Mouse (Mus musculus) kidney, adult 2 months (tissue): ENCODE data around the gene Tspan33. TPM values are rescaled to one million over a fixed set of nuclear protein-coding genes. Genes with fewer than 3 reads are reported as not detected.

Source experiments
- DNase-seq: peaks from one replicate; pipeline ENCODE4 v3.0.0; 2021
- H3K27ac ChIP-seq: fragments of 200-500 bp; 2 replicates; pipeline ENCODE4 v1.5.1; 2012; ENCODE audit warnings: low read depth, low read length, control low read depth, inconsistent platforms; ENCODE audit not compliant: insufficient read depth
- H3K27me3 ChIP-seq: fragments of 200-500 bp; replicated peaks from 2 replicates; pipeline ENCODE4 v1.6.1; 2012; ENCODE audit warnings: mild to moderate bottlenecking, moderate library complexity, low read length, inconsistent platforms; ENCODE audit not compliant: control insufficient read depth, insufficient read depth
- H3K36me3 ChIP-seq: fragments of 200-500 bp; 2 replicates; pipeline ENCODE4 v1.6.1; 2012; ENCODE audit warnings: mild to moderate bottlenecking, moderate library complexity, low read length, inconsistent platforms; ENCODE audit not compliant: control insufficient read depth, insufficient read depth
- H3K4me1 ChIP-seq: fragments of 200-500 bp; 2 replicates; pipeline ENCODE4 v1.6.1; 2011; ENCODE audit warnings: low read length; ENCODE audit not compliant: control insufficient read depth, insufficient read depth
- H3K4me3 ChIP-seq: fragments of 200-500 bp; 2 replicates; pipeline ENCODE4 v1.5.1; 2011; ENCODE audit warnings: mild to moderate bottlenecking, low read depth, low read length, control low read depth; ENCODE audit not compliant: insufficient read depth
- CTCF ChIP-seq: fragments of 200-500 bp; conservative IDR thresholded peaks from 2 replicates; pipeline ENCODE4 v1.5.1; 2011; ENCODE audit warnings: low read depth, mild to moderate bottlenecking, control low read depth, low read length, moderate library complexity, mixed read lengths; ENCODE audit not compliant: insufficient read depth, insufficient read length
- POLR2A ChIP-seq: fragments of 200-500 bp; IDR thresholded peaks from one replicate; pipeline ENCODE4 v1.6.1; 2011; ENCODE audit warnings: low read depth, low read length, control low read depth
- WGBS: fragments of 180-500 bp; shearing (Covaris S2); methylation state at CpG from one replicate; pipeline ENCODE4 v1.1.7; 2018; 5-methylcytosine and 5-hydroxymethylcytosine counted together
- polyA plus RNA-seq: library from polyadenylated mRNA; depleted of rRNA; stranded (reverse); fragments of >200 nt; gene quantifications from 2 replicates; pipeline ENCODE4 v1.2.3, GENCODE M21; 2012; rRNA removed

Tspan33 gene
- polyA plus RNA-seq, 1 experiment, result 39.8 TPM

GRCm38 (mm10) chr6:29761282-29761681, 67.3 kb downstream of the Tspan33 start:
- Histone ChIP-seq H3K27ac (no peak overlapping the region), H3K36me3 (no peaks in the 10 kb centered on the region), H3K27me3 (no peaks in the 10 kb centered on the region), H3K4me1 (peaks cover 9% of the 10 kb centered on the region; the same call in 1 of the 2 replicates), H3K4me3 (no peak overlapping the region)
- DNase-seq, result peak; percentile 56
- TF ChIP-seq POLR2A, result no peak
- TF ChIP-seq CTCF, result no peak
- WGBS, result 70% methylated on average over 4 of the region's 4 CpGs

- no peaks in the 10 kb centered on the region for H3K27me3 ChIP-seq
- TF ChIP-seq CTCF, result peak; percentile 96
- TF ChIP-seq POLR2A, result no peak
- WGBS, result 63% methylated on average over 4 of the region's 4 CpGs
- no peak overlapping the region for H3K27ac ChIP-seq
- DNase-seq, result peak; percentile 74
- no peak overlapping the region for H3K4me3 ChIP-seq
- peaks cover 9% of the 10 kb centered on the region; the same call in 1 of the 2 replicates for H3K4me1 ChIP-seq
- no peaks in the 10 kb centered on the region for H3K36me3 ChIP-seq
Measured at GRCm38 (mm10) chr6:29762524-29762923, 68.5 kb downstream of the Tspan33 start.

- TF ChIP-seq POLR2A (no peak), CTCF (0 out of 2 replicates have a peak, but pooled peaks have one; percentile 4)
- H3K36me3 ChIP-seq, result no peaks in the 10 kb centered on the region
- WGBS, result 95% methylated on average over 2 of the region's 2 CpGs
- DNase-seq, result no peak
- no peak overlapping the region for H3K27ac ChIP-seq
- H3K4me1 ChIP-seq, result peaks cover 11% of the 10 kb centered on the region
- no peak overlapping the region for H3K4me3 ChIP-seq
- H3K27me3 ChIP-seq, result no peaks in the 10 kb centered on the region
Measured at GRCm38 (mm10) chr6:29766874-29767273, 72.9 kb downstream of the Tspan33 start.

Other genes with a start within 250 kb of the Tspan33 start
- gene Atp6v1f, start 226.5 kb upstream of the Tspan33 start, polyA plus RNA-seq, result 796 and 827 TPM in 2 replicates
- 0.17 TPM in 1 of 2 replicates, not detected in the other for gene Atp6v1fnb, start 222.8 kb upstream of the Tspan33 start, polyA plus RNA-seq
- 25.7 and 26.2 TPM in 2 replicates for gene Kcp, start 186.3 kb upstream of the Tspan33 start, polyA plus RNA-seq
- gene Irf5, start 167.6 kb upstream of the Tspan33 start, polyA plus RNA-seq, result 17.0 and 19.1 TPM in 2 replicates
- 50.0 and 56.8 TPM in 2 replicates for gene Tnpo3, start 84.3 kb upstream of the Tspan33 start, polyA plus RNA-seq
- 53.4 and 59.5 TPM in 2 replicates for gene Smo, start 41.3 kb downstream of the Tspan33 start, polyA plus RNA-seq
- 107 and 122 TPM in 2 replicates for gene Ahcyl2, start 73.8 kb downstream of the Tspan33 start, polyA plus RNA-seq
- 1.2 and 1.4 TPM in 2 replicates for gene Strip2, start 222.8 kb downstream of the Tspan33 start, polyA plus RNA-seq